Mouse (Mus musculus): ENCODE measurements around the gene Clstn2. TPM values are rescaled to one million over a fixed set of nuclear protein-coding genes. Genes with fewer than 3 reads are reported as not detected.

The Clstn2 gene
- total and polyA plus RNA-seq, 2 experiments from 2014 or later, result 0.14 to 0.61 TPM

DNA sequence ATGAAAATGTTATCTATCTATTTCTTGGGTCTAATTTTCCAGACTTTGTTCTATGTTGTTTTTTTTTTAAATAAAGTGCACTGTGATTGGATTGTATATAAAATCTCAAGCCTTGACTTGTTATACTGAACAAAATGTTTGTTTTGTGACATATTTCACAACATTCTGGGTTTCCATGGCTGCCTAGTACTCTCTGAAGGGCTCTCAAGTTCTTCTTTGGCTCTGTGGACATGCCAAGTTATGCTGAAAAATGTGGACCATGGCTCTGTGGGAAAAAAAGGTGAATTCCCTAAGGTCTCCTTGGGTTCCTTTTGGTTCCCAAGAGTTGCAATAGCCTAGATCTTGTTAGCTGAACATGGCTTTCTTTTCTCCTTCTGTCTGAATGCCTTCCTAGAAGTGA, 353.1 kb downstream of the Clstn2 start:
- H3K27me3 ChIP-seq (ENCODE audit: control insufficient read depth, insufficient read depth, low read length), result no peaks in the 10 kb centered on the region
- no peak overlapping the region for H3K4me2 ChIP-seq (ENCODE audit: low read depth, low read length)
- H3K4me1 ChIP-seq (ENCODE audit: control insufficient read depth, insufficient read depth), result no peaks in the 10 kb centered on the region
- H3K36me3 ChIP-seq (replicated peaks; ENCODE audit: control insufficient read depth, insufficient read depth, low read length), result no peaks in the 10 kb centered on the region
- DNase-seq (ENCODE audit: low spot score) (no peak), ATAC-seq (ENCODE audit: insufficient read depth, low read depth) (no peak)
- no peak overlapping the region for H3K27ac ChIP-seq (ENCODE audit: low read depth)
- H3K9me3 ChIP-seq (replicated peaks; ENCODE audit: control insufficient read depth, low read length), result no peaks in the 10 kb centered on the region
- no peak overlapping the region for H3K9ac ChIP-seq (replicated peaks; ENCODE audit: low read depth, low read length)
- H3K4me3 ChIP-seq (ENCODE audit: low read depth, low read length), result no peak overlapping the region
- TF ChIP-seq CTCF (IDR thresholded peaks at IDR 0.05; ENCODE audit: low read depth) (no peak), EP300 (IDR thresholded peaks at IDR 0.05; ENCODE audit: low read depth) (no peak)

DNA sequence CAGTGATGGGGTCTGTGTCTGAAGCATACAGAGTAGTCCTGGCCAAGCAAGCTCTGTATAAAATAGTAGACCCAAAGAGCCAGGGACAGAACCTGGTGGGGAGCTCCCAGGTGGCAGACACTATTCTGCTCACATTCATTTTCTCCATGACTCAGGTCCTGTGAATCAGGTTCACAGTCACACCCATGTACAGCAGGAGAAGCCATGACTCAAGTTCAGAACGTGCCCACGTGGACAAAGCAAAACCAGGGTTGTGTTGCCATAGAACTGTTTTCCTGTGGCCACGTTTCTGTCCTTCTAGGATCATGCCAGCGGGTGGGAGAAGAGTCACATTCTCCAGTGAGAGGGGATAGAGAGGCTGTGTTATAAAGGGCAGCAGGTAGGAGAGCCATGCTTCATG, 353.9 kb downstream of the Clstn2 start:
- no peak for DNase-seq (ENCODE audit: low spot score)
- no peak overlapping the region for H3K4me2 ChIP-seq (ENCODE audit: low read depth, low read length)
- 68% methylated on average over 4 of the region's 4 CpGs for WGBS
- no peaks in the 10 kb centered on the region for H3K36me3 ChIP-seq (replicated peaks; ENCODE audit: control insufficient read depth, insufficient read depth, low read length)
- no peaks in the 10 kb centered on the region for H3K27me3 ChIP-seq (ENCODE audit: control insufficient read depth, insufficient read depth, low read length)
- TF ChIP-seq EP300 (IDR thresholded peaks at IDR 0.05; ENCODE audit: low read depth) (no peak), CTCF (IDR thresholded peaks at IDR 0.05; ENCODE audit: low read depth) (peak; percentile 38)
- no peaks in the 10 kb centered on the region for H3K9me3 ChIP-seq (replicated peaks; ENCODE audit: control insufficient read depth, low read length)
- no peaks in the 10 kb centered on the region for H3K4me1 ChIP-seq (ENCODE audit: control insufficient read depth, insufficient read depth)
- no peak for ATAC-seq (ENCODE audit: insufficient read depth, low read depth)
- no peak overlapping the region for H3K9ac ChIP-seq (replicated peaks; ENCODE audit: low read depth, low read length)
- H3K27ac ChIP-seq (ENCODE audit: low read depth), result no peak overlapping the region
- no peak overlapping the region for H3K4me3 ChIP-seq (ENCODE audit: low read depth, low read length)

DNA sequence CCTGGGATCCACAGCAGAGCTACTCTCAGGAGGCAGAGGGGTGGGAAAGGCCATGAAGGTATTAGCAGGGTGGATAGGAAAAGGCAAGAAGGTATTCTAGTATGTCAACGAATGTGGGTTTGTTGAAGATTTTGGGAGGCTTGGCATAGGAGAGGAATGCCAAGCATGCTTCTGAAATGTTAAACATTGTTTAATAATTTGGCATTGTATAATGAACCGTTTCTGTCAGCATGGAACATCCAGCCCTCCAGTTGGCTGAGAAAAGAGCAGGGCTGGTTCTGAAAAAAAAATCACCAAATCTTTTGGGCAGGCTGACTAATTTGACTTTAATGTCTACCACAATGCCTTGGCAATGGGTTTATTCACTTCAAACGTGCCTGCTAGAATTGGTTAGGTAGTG, 355.9 kb downstream of the Clstn2 start:
- no peak overlapping the region for H3K4me3 ChIP-seq (ENCODE audit: low read depth, low read length)
- no peaks in the 10 kb centered on the region for H3K36me3 ChIP-seq (replicated peaks; ENCODE audit: control insufficient read depth, insufficient read depth, low read length)
- ATAC-seq (ENCODE audit: insufficient read depth, low read depth), result no peak
- no peak for DNase-seq (ENCODE audit: low spot score)
- no peak overlapping the region for H3K9ac ChIP-seq (replicated peaks; ENCODE audit: low read depth, low read length)
- no peaks in the 10 kb centered on the region for H3K27me3 ChIP-seq (ENCODE audit: control insufficient read depth, insufficient read depth, low read length)
- no peak overlapping the region for H3K27ac ChIP-seq (ENCODE audit: low read depth)
- no peak overlapping the region for H3K4me2 ChIP-seq (ENCODE audit: low read depth, low read length)
- H3K9me3 ChIP-seq (replicated peaks; ENCODE audit: control insufficient read depth, low read length), result no peaks in the 10 kb centered on the region
- 63% methylated on average over 3 of the region's 3 CpGs for WGBS
- H3K4me1 ChIP-seq (ENCODE audit: control insufficient read depth, insufficient read depth), result no peaks in the 10 kb centered on the region
- TF ChIP-seq EP300 (IDR thresholded peaks at IDR 0.05; ENCODE audit: low read depth), result no peak
- TF ChIP-seq CTCF (IDR thresholded peaks at IDR 0.05; ENCODE audit: low read depth), result no peak

DNA sequence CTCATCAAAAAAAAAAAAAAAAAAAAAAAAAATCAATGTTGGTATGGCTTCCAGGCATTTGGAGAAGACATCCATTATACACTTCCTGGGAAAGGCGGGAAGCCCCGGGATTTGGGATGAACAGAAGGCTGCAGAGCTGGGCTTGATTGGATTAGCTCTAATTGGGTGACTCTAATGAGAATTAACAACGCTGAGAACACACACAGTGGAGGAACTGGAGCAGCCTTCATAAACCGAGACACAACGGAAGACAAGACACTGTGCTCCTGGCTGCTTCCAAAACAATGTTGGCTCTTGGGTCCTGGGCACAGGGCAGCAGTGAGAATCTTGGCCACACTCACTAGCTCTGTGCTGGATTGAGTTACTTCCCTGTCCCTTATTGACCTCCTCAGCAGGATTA, 360.3 kb downstream of the Clstn2 start:
- H3K27me3 ChIP-seq (ENCODE audit: control insufficient read depth, insufficient read depth, low read length), result no peaks in the 10 kb centered on the region
- no peak overlapping the region for H3K27ac ChIP-seq (ENCODE audit: low read depth)
- ATAC-seq (ENCODE audit: insufficient read depth, low read depth), result no peak
- DNase-seq (ENCODE audit: low spot score), result no peak
- H3K9me3 ChIP-seq (replicated peaks; ENCODE audit: control insufficient read depth, low read length), result no peaks in the 10 kb centered on the region
- no peak for TF ChIP-seq EP300 (IDR thresholded peaks at IDR 0.05; ENCODE audit: low read depth)
- TF ChIP-seq CTCF (IDR thresholded peaks at IDR 0.05; ENCODE audit: low read depth), result no peak
- WGBS, result 70% methylated on average over 5 of the region's 5 CpGs
- no peak overlapping the region for H3K4me2 ChIP-seq (ENCODE audit: low read depth, low read length)
- H3K4me3 ChIP-seq (ENCODE audit: low read depth, low read length), result no peak overlapping the region
- H3K36me3 ChIP-seq (replicated peaks; ENCODE audit: control insufficient read depth, insufficient read depth, low read length), result no peaks in the 10 kb centered on the region
- H3K4me1 ChIP-seq (ENCODE audit: control insufficient read depth, insufficient read depth), result no peaks in the 10 kb centered on the region
- no peak overlapping the region for H3K9ac ChIP-seq (replicated peaks; ENCODE audit: low read depth, low read length)

DNA sequence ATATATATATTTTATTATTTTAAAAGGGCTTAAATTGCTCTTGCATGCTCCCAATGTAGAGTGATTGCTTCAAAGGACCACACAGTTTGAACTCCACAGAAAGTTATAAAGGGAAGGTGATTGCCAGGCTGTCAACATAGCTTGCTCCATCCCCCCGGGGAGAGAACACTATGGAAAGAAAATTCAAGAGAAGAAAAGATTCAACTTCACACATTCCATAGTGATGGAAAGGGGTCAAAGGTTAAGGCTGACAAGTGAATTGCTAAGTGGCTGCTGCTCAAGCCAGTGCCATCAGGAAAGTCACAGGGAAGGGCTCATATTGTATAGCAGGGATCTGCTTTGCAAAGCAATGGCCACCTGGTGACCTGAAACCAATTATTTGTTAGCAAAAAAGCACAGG, 360.8 kb downstream of the Clstn2 start:
- no peak overlapping the region for H3K27ac ChIP-seq (ENCODE audit: low read depth)
- no peaks in the 10 kb centered on the region for H3K4me1 ChIP-seq (ENCODE audit: control insufficient read depth, insufficient read depth)
- no peaks in the 10 kb centered on the region for H3K9me3 ChIP-seq (replicated peaks; ENCODE audit: control insufficient read depth, low read length)
- no peak overlapping the region for H3K4me3 ChIP-seq (ENCODE audit: low read depth, low read length)
- no peak overlapping the region for H3K9ac ChIP-seq (replicated peaks; ENCODE audit: low read depth, low read length)
- WGBS, result 23% methylated on average over 1 of the region's 1 CpGs
- no peaks in the 10 kb centered on the region for H3K27me3 ChIP-seq (ENCODE audit: control insufficient read depth, insufficient read depth, low read length)
- TF ChIP-seq CTCF (IDR thresholded peaks at IDR 0.05; ENCODE audit: low read depth) (no peak), EP300 (IDR thresholded peaks at IDR 0.05; ENCODE audit: low read depth) (no peak)
- no peak for DNase-seq (ENCODE audit: low spot score)
- no peaks in the 10 kb centered on the region for H3K36me3 ChIP-seq (replicated peaks; ENCODE audit: control insufficient read depth, insufficient read depth, low read length)
- no peak overlapping the region for H3K4me2 ChIP-seq (ENCODE audit: low read depth, low read length)
- ATAC-seq (ENCODE audit: insufficient read depth, low read depth), result no peak

DNA sequence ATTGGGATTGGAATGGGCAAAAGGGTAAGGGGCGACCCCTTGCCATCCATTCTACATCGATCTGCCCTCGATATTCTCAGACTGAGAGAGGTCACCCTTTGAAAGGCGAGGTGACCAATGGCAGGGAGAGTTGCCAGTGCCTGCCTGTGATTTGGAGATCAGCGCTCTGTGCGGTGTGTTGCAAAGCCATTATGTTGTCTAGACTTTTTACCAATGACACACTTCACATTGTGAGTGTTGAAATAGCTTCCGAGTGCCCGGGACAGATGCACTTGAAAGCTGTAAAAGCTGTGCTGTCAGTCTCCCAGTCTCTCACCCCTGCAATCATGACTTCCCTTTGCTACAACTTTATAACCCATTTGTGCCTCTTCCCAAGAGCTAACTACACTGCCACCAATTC, 362.3 kb downstream of the Clstn2 start:
- no peak for DNase-seq (ENCODE audit: low spot score)
- no peak overlapping the region for H3K9ac ChIP-seq (replicated peaks; ENCODE audit: low read depth, low read length)
- H3K27ac ChIP-seq (ENCODE audit: low read depth), result no peak overlapping the region
- H3K4me3 ChIP-seq (ENCODE audit: low read depth, low read length), result no peak overlapping the region
- H3K4me1 ChIP-seq (ENCODE audit: control insufficient read depth, insufficient read depth), result no peaks in the 10 kb centered on the region
- ATAC-seq (ENCODE audit: insufficient read depth, low read depth), result no peak
- H3K9me3 ChIP-seq (replicated peaks; ENCODE audit: control insufficient read depth, low read length), result no peaks in the 10 kb centered on the region
- TF ChIP-seq EP300 (IDR thresholded peaks at IDR 0.05; ENCODE audit: low read depth) (no peak), CTCF (IDR thresholded peaks at IDR 0.05; ENCODE audit: low read depth) (no peak)
- no peaks in the 10 kb centered on the region for H3K27me3 ChIP-seq (ENCODE audit: control insufficient read depth, insufficient read depth, low read length)
- no peak overlapping the region for H3K4me2 ChIP-seq (ENCODE audit: low read depth, low read length)
- WGBS, result 60% methylated on average over 8 of the region's 8 CpGs
- no peaks in the 10 kb centered on the region for H3K36me3 ChIP-seq (replicated peaks; ENCODE audit: control insufficient read depth, insufficient read depth, low read length)

Measured in heart, postnatal 0 days (tissue).